Mouse (Mus musculus) CH12.LX (cell line): ENCODE measurements around the gene Stag1. TPM values are rescaled to one million over a fixed set of nuclear protein-coding genes. Genes with fewer than 3 reads are reported as not detected.
"Not testable (repeated sequence)": the region's sequence is repeated elsewhere in the genome, so short reads cannot be mapped to it uniquely, and the experiment has no call there.

Experiments used
- DNase-seq: peaks from one replicate; pipeline ENCODE4 v3.0.0-alpha.2; 2013; ENCODE audit errors: extremely low read depth
- H3K27ac ChIP-seq: 2 replicates; pipeline ENCODE4 v1.5.1; 2012; ENCODE audit warnings: low read depth, mild to moderate bottlenecking, control low read depth, moderate library complexity; ENCODE audit not compliant: insufficient read depth
- H3K27me3 ChIP-seq: replicated peaks from 2 replicates; pipeline ENCODE3; 2012; ENCODE audit warnings: inconsistent platforms
- H3K36me3 ChIP-seq, 2 experiments: replicated peaks in 1 of 2; 2 replicates each; pipeline versions ENCODE3 to v1.6.1; 2012; ENCODE audit warnings: inconsistent platforms in 1 of 2, low read length in 1 of 2, mild to moderate bottlenecking in 1 of 2, mixed read lengths in 1 of 2, moderate library complexity in 1 of 2; ENCODE audit not compliant: control insufficient read depth in 1 of 2, insufficient read depth in 1 of 2
- H3K4me1 ChIP-seq, 2 experiments: 2 replicates each; pipeline ENCODE4 v1.6.1; 2012; ENCODE audit warnings: inconsistent platforms in 1 of 2, moderate library complexity in 1 of 2; ENCODE audit not compliant: insufficient read depth in 2 of 2, control insufficient read depth in 1 of 2
- H3K4me2 ChIP-seq: 2 replicates; pipeline ENCODE4 v1.6.1; 2012; ENCODE audit warnings: low read depth, mild to moderate bottlenecking, control low read depth; ENCODE audit not compliant: poor library complexity, insufficient read depth, severe bottlenecking
- H3K4me3 ChIP-seq, 3 experiments: fragments of 150-350 bp in 1 of 3; sonication (generic) in 1 of 3; replicated peaks in 1 of 3; 2 replicates each; pipeline versions ENCODE3 to v1.5.1; 2011 to 2012; ENCODE audit warnings: low read depth in 2 of 3, low read length in 2 of 3, mild to moderate bottlenecking in 2 of 3, moderate library complexity in 2 of 3, control low read depth in 1 of 3, improper control_type of control experiment in 1 of 3, inconsistent platforms in 1 of 3, mixed read lengths in 1 of 3; ENCODE audit not compliant: poor library complexity in 1 of 3
- H3K79me2 ChIP-seq: replicated peaks from 2 replicates; pipeline ENCODE4 v1.6.1; 2012; ENCODE audit warnings: mild to moderate bottlenecking, moderate library complexity; ENCODE audit not compliant: control insufficient read depth, poor library complexity, insufficient read depth, severe bottlenecking; ENCODE audit errors: extremely low read depth
- H3K9ac ChIP-seq: 2 replicates; pipeline ENCODE4 v1.6.1; 2012; ENCODE audit warnings: low read depth, mild to moderate bottlenecking, control low read depth, moderate library complexity; ENCODE audit not compliant: insufficient read depth
- H3K9me3 ChIP-seq: replicated peaks from 2 replicates; pipeline ENCODE3; 2012; ENCODE audit warnings: low read length, inconsistent platforms, mixed read lengths
- BHLHE40 ChIP-seq: IDR thresholded peaks from 2 replicates; pipeline ENCODE4 v1.6.1; 2011; ENCODE audit warnings: mild to moderate bottlenecking, low read depth, low read length, improper control_type of control experiment
- CHD2 ChIP-seq: IDR thresholded peaks from 2 replicates; pipeline ENCODE4 v1.6.1; 2011; ENCODE audit warnings: low read length, improper control_type of control experiment
- CTCF ChIP-seq, 2 experiments: IDR thresholded peaks in 1 of 2; conservative IDR thresholded peaks in 1 of 2; 2 replicates each; pipeline ENCODE4 v1.5.1; 2011 to 2012; ENCODE audit warnings: low read depth in 2 of 2, low read length in 2 of 2, improper control_type of control experiment in 1 of 2, inconsistent platforms in 1 of 2, mild to moderate bottlenecking in 1 of 2, moderate library complexity in 1 of 2
- EP300 ChIP-seq: IDR thresholded peaks from 2 replicates; pipeline ENCODE4 v1.6.1; 2011; ENCODE audit warnings: low read length, improper control_type of control experiment
- ETS1 ChIP-seq: conservative IDR thresholded peaks from 2 replicates; pipeline ENCODE4 v1.6.1; 2012; ENCODE audit warnings: low read depth, mild to moderate bottlenecking, inconsistent platforms, low read length, improper control_type of control experiment, moderate library complexity
- GABPA ChIP-seq: IDR thresholded peaks from 2 replicates; pipeline ENCODE4 v1.6.1; 2012; ENCODE audit warnings: low read depth, low read length, improper control_type of control experiment, inconsistent platforms; ENCODE audit not compliant: insufficient replicate concordance
- IRF4 ChIP-seq: IDR thresholded peaks from 2 replicates; pipeline ENCODE4 v1.6.1; 2014; ENCODE audit warnings: low read depth, mild to moderate bottlenecking, inconsistent platforms, low read length, improper control_type of control experiment
- JUN ChIP-seq: IDR thresholded peaks from 2 replicates; pipeline ENCODE4 v1.6.1; 2011; ENCODE audit warnings: low read depth, mild to moderate bottlenecking, low read length, improper control_type of control experiment, moderate library complexity; ENCODE audit not compliant: insufficient read depth
- JUND ChIP-seq: conservative IDR thresholded peaks from 2 replicates; pipeline ENCODE4 v1.6.1; 2011; ENCODE audit warnings: low read depth, low read length, improper control_type of control experiment
- KAT2A ChIP-seq: IDR thresholded peaks from 2 replicates; pipeline ENCODE4 v1.6.1; 2012; ENCODE audit warnings: low read length, improper control_type of control experiment, inconsistent platforms; ENCODE audit not compliant: insufficient replicate concordance
- MAX ChIP-seq: IDR thresholded peaks from 2 replicates; pipeline ENCODE4 v1.6.1; 2011; ENCODE audit warnings: low read length, improper control_type of control experiment
- MAZ ChIP-seq: IDR thresholded peaks from 2 replicates; pipeline ENCODE4 v1.6.1; 2012; ENCODE audit warnings: low read depth, mild to moderate bottlenecking, inconsistent platforms, low read length, improper control_type of control experiment, moderate library complexity
- MXI1 ChIP-seq: IDR thresholded peaks from 2 replicates; pipeline ENCODE4 v1.6.1; 2011; ENCODE audit warnings: mild to moderate bottlenecking, low read depth, low read length, improper control_type of control experiment
- NRF1 ChIP-seq: IDR thresholded peaks from 2 replicates; pipeline ENCODE4 v1.6.1; 2014; ENCODE audit warnings: low read depth, mild to moderate bottlenecking, inconsistent platforms, low read length, improper control_type of control experiment, moderate library complexity
- PAX5 ChIP-seq: IDR thresholded peaks from 2 replicates; pipeline ENCODE4 v1.6.1; 2012; ENCODE audit warnings: low read length, inconsistent platforms, mixed read lengths
- POLR2A ChIP-seq: IDR thresholded peaks from 2 replicates; pipeline ENCODE4 v1.6.1; 2011; ENCODE audit warnings: low read depth, mild to moderate bottlenecking, improper control_type of control experiment, low read length
- POLR2AphosphoS2 ChIP-seq: IDR thresholded peaks from 2 replicates; pipeline ENCODE4 v1.6.1; 2011; ENCODE audit warnings: low read depth, low read length, improper control_type of control experiment
- SIN3A ChIP-seq: IDR thresholded peaks from 2 replicates; pipeline ENCODE4 v1.6.1; 2012; ENCODE audit warnings: low read length, improper control_type of control experiment, inconsistent platforms
- SMC3 ChIP-seq: IDR thresholded peaks from 2 replicates; pipeline ENCODE4 v1.6.1; 2011; ENCODE audit warnings: low read depth, low read length, improper control_type of control experiment
- TCF12 ChIP-seq: IDR thresholded peaks from 2 replicates; pipeline ENCODE4 v1.6.1; 2014; ENCODE audit warnings: low read depth, mild to moderate bottlenecking, inconsistent platforms, low read length, improper control_type of control experiment
- UBTF ChIP-seq: IDR thresholded peaks from 2 replicates; pipeline ENCODE4 v1.6.1; 2012; ENCODE audit warnings: low read depth, mild to moderate bottlenecking, inconsistent platforms, low read length, improper control_type of control experiment, moderate library complexity
- USF1 ChIP-seq: IDR thresholded peaks from 2 replicates; pipeline ENCODE4 v1.6.1; 2014; ENCODE audit warnings: low read depth, mild to moderate bottlenecking, inconsistent platforms, low read length, improper control_type of control experiment
- ZKSCAN1 ChIP-seq: IDR thresholded peaks from 2 replicates; pipeline ENCODE4 v1.6.1; 2012; ENCODE audit warnings: low read depth, inconsistent platforms, low read length, improper control_type of control experiment, borderline replicate concordance
- ZMIZ1 ChIP-seq: IDR thresholded peaks from 2 replicates; pipeline ENCODE4 v1.6.1; 2012; ENCODE audit warnings: low read depth, mild to moderate bottlenecking, inconsistent platforms, low read length, improper control_type of control experiment
- ZNF384 ChIP-seq: IDR thresholded peaks from 2 replicates; pipeline ENCODE4 v1.6.1; 2012; ENCODE audit warnings: low read depth, low read length, improper control_type of control experiment, inconsistent platforms
- dilution Hi-C: fragments of 300-500 bp; cut with MboI; formaldehyde crosslinking; loops from 2 replicates; pipeline ENCODE4 v1.14.3; 2020; ENCODE audit warnings: low sequenced_read_pairs; ENCODE audit not compliant: extremely low pct_unique_long_range_greater_than_20kb, extremely low pct_ligation_motif_present
- in situ Hi-C: fragments of 300-500 bp; cut with MboI; formaldehyde crosslinking; loops from 3 replicates; pipeline ENCODE4 v1.14.3; 2019; ENCODE audit warnings: low sequenced_read_pairs, low pct_ligation_motif_present, low pct_unique_long_range_greater_than_20kb, mixed read lengths
- polyA plus RNA-seq: library from polyadenylated mRNA; unstranded; fragments of >175 nt; gene quantifications from 2 replicates; pipeline ENCODE4 v1.2.1, GENCODE M21; 2012; ENCODE audit warnings: low read depth; ENCODE audit not compliant: insufficient read length
- total RNA-seq, 2 experiments: library from RNA; depleted of rRNA; stranded (reverse); fragments of 300-350 nt in 1 of 2; fragments of >200 nt in 1 of 2; gene quantifications; 2 replicates each; pipeline ENCODE4 v1.2.3; 2012 to 2014

The Stag1 gene
- total and polyA plus RNA-seq, 3 experiments: 24.5 to 45.9 (median 33.7) TPM

DNA sequence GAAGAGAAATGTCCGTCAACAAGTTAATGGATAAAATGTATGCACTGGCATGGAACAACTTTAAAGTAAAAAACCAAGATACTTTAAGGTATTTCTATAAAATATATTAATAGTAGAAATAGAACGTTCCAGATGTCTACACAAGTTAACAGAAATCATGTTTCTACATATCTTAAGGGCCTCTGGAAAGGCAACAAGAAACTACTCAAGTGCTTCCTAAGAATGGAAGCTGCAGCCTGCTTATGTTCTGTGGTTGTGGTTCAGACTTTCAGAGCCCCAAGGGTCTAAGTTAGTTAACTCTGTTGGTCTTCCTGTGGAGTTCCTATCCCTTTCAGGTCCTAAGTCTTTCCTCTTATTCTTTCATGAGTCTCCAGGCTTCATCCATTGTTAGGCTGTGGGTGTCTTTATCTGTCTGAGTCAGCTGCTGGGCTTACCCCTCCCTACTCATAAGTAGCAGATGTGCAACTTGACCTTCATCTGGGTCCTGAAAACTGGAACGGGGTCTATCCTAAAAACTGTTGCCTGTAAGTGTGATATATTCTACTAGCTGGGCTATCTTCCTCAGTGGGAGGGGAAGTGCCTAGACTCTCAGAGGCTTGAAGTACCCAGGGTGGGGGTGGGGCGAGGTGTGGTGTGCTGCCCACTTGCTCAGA, 138.5 kb downstream of the Stag1 start:
- Histone ChIP-seq H3K9ac (no peak overlapping the region), H3K79me2 (peaks cover 8% of the 10 kb centered on the region; the same call in 1 of the 2 replicates), H3K4me3 (no peak overlapping the region), H3K4me2 (no peak overlapping the region), H3K4me1 (peaks cover 2 to 35% of the 10 kb centered on the region in 2 experiments; a peak in 3 of 4 replicates), H3K36me3 (peaks cover 0 to 4% of the 10 kb centered on the region in 2 experiments), H3K27ac (no peak overlapping the region), H3K27me3 (no peaks in the 10 kb centered on the region), H3K9me3 (no peaks in the 10 kb centered on the region)
- DNase-seq: no peak
- in situ Hi-C loops (no loop called here), dilution Hi-C loops (no loop called here)
- TF ChIP-seq POLR2A (no peak), MAX (no peak), JUN (no peak), MXI1 (no peak), GABPA (no peak), BHLHE40 (no peak), ETS1 (no peak), TCF12 (no peak), CHD2 (no peak), ZMIZ1 (no peak), UBTF (no peak), SMC3 (no peak), ZNF384 (no peak), USF1 (no peak), ZKSCAN1 (no peak)

DNA sequence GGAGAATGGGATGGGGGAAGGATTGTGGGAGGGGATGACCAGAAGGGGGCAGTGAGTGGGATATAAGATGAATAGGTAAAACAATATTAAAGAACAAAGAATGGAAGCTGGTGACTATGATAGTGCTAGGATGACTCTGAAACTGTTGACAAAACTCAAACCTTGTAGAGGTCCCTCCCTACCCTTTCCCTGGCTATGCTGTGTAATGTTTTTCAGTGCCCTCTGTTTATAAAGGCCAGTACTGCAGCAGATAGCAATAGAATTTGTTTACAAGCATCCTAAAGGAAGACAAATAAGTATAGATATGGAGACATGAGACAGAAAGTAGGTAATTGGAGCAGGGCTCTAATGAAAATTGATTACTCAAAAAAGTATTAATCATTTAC, 139.0 kb downstream of the Stag1 start:
- Histone ChIP-seq H3K4me1 (peaks cover 2 to 30% of the 10 kb centered on the region in 2 experiments; a peak in 3 of 4 replicates), H3K27me3 (no peaks in the 10 kb centered on the region), H3K4me3 (no peak overlapping the region)
- TF ChIP-seq CTCF (conservative IDR thresholded peaks at IDR 0.05 in 1 of 2, IDR thresholded peaks at IDR 0.05 in 1 of 2; ENCODE audit: low read depth in 2 of 2, low read length in 2 of 2): no peak
- no peak for TF ChIP-seq ETS1
- TF ChIP-seq MAZ: no peak
- no peak for TF ChIP-seq SIN3A
- TF ChIP-seq BHLHE40: no peak
- no peak for TF ChIP-seq POLR2A
- no peak for TF ChIP-seq KAT2A
- no peak for TF ChIP-seq ZMIZ1
- no peak for TF ChIP-seq CHD2
- TF ChIP-seq MXI1: no peak
- no peak for TF ChIP-seq UBTF
- no peak for TF ChIP-seq JUN
- no peak for TF ChIP-seq TCF12
- TF ChIP-seq NRF1: no peak
- TF ChIP-seq POLR2AphosphoS2: no peak
- no peak for TF ChIP-seq IRF4
- TF ChIP-seq JUND: no peak
- no peak for TF ChIP-seq PAX5
- no peak for TF ChIP-seq EP300
- TF ChIP-seq USF1: no peak
- TF ChIP-seq, all 38 proteins: peak for 0
- H3K27ac ChIP-seq: no peak overlapping the region
- no peaks in the 10 kb centered on the region for H3K9me3 ChIP-seq
- DNase-seq: no peak
- no peak overlapping the region for H3K4me2 ChIP-seq
- peaks cover 0 to 5% of the 10 kb centered on the region in 2 experiments for H3K36me3 ChIP-seq
- H3K9ac ChIP-seq: no peak overlapping the region
- H3K79me2 ChIP-seq: peaks cover 8% of the 10 kb centered on the region; the same call in 1 of the 2 replicates
- in situ Hi-C loops: no loop called here
- dilution Hi-C loops: no loop called here

GRCm38 (mm10) chr9:100777238-100777637, 179.6 kb downstream of the Stag1 start:
- H3K4me1 ChIP-seq, H3K4me2 ChIP-seq, H3K4me3 ChIP-seq, H3K79me2 ChIP-seq, H3K27me3 ChIP-seq, H3K36me3 ChIP-seq, in situ Hi-C loops, H3K27ac ChIP-seq, dilution Hi-C loops, H3K9ac ChIP-seq, H3K9me3 ChIP-seq: not testable (repeated sequence)
- peak; percentile 2 for DNase-seq
